Mouse (Mus musculus) ZHBTc4 (cell line): Measurements from ENCODE around the gene Vsir.

ENCODE experiments used
- DNase-seq: peaks from one replicate; pipeline ENCODE4 v3.0.0-alpha.2; 2011; ENCODE audit warnings: low read depth, low spot score

Vsir gene

GRCm38 (mm10) chr10:60346701-60347405 lies at the start of gene Vsir:
TSS of gene Vsir (plus strand) at chr10:60346851.
- DNase-seq = peak; percentile 93

GRCm38 (mm10) chr10:60299636-60300035 lies 47.0 kb upstream of the Vsir start:
- peak; percentile 67 for DNase-seq

DNA sequence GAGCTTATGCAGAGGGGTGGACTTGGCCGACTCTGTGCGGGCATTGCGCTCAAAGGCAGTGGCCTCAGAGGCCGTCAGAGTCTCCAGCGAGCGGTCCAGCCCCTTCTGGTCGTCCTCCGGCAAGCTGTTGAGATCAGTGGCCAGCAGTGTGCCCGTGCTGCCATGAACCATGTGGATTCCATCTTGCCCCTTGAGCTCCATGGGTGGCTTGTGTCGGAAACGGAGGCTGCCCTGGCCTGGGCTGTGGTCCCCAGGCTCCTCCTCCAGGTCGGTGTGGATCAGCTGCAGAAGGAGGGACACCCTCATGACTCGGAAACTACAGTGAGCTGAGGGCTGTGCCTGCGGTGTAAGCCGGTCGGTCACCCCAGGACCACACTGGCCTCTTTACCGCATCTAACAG lies 43.2 kb upstream of the Vsir start:
- no peak for DNase-seq

GRCm38 (mm10) chr10:60304854-60305628 lies 41.6 kb upstream of the Vsir start:
- peak; percentile 89 for DNase-seq

DNA sequence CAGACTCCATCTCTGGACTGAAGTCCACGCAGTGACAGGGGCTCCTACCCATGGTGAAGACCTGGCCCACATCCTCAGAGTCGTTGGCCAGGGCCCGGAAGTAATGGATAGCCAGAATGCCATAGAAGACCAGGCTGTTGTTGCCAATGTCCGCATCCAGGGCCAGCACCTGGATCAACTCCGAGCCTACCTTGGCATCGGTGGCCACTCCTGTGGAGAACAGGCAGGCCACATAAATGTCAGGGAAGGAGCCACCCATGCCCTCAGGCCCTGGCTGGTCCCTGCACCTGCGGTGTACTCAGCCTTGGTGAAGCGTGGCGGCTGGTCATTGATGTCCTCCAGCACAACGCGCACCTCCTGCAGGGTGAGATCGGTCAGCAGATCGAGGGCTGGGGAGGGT lies 36.0 kb upstream of the Vsir start:
- DNase-seq = no peak

- DNase-seq = no peak
These were observed 33.0 kb upstream of the Vsir start for GRCm38 (mm10) chr10:60313606-60314005.

DNA sequence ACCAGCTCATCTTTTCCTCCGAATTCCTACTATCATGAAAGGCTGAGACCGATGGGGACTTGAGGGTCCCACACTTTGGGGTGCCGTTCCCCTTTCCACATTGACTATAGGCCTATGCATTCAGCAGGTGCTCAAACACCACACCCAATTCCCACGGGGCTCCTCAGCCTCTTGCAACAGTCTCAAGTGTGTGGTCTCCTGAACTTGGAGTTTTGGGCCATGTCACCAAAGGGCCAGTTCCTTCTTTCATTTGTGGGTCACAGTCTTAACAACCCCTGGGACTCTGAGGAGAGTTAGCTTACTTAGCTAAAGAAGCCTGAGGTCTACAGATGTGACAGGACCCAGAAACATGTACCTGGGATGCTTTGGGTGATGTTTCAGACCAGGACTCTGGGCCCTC lies 30.5 kb upstream of the Vsir start:
- no peak for DNase-seq

DNA sequence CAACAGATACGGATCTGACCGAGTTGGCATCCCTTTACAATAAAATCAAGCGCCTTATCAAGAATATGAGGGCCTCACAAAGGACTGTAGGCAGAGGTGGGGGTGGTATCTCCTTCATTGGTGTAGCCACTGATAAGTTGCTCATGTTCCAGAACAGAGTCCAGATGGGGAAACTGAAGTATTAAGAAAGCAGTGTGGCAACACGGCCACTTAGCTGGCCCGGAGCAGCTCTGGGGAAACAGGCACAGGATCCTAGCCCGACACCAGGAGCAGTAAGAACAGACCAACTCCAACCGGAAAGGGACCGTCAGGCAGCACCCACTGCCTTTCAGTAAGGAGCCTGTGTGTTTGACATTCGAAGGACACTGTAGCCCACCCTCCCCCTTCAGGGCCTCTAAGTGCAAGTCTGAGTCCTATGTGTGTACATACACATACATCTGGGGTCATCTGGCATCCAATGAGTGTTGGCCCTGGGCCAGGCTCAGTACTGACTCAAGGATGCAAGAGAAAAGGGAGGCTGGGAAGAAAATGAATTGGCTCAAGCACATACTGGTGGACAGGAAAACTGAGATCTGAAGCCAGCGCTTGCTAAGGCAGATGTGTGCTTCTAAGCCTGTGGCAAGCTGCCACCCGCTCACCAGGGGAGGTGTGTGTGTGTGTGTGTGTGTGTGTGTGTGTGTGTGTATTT lies 17.5 kb upstream of the Vsir start:
- no peak for DNase-seq

DNA sequence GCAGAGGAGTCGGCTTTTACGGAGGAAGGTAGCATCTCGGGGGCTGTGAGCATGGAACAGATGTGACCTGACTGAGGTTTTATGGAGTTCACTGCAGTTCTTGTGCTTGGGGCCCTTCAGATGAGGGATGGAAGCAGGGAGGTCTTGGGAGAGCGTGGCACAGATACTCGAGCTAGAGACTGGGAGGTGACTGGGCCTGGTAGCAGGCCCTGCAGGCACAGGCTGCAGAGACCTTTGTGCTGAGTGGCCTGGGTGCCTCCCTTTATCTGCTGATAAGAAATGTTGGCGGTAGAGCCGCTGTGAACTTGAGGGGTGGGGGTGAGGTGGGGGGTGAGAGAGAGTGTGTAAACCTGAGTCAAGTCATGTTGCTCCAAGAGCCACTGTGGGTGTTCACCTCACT lies 12.1 kb upstream of the Vsir start:
- no peak for DNase-seq

- DNase-seq = no peak
These were observed 11.6 kb upstream of the Vsir start for GRCm38 (mm10) chr10:60335021-60335420.

DNA sequence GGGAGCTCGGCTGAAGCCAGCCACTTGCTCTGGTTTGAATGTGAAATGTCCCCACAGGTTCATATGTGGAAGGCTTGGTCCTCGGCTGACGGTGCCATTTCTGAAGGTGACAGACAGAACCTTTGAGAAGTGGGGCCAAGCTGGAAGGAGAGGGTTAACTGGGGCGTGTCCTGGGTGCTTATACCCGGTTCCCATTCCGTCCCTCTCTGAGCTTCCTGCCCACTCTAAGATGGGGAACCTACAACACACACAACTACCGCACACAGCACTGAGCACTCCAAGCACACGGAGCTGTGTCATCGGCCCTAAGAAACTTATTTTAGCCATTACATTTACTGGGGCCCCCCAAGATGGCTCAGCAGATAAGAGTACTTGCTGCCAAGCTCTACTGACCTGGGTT lies 5.1 kb upstream of the Vsir start:
- no peak for DNase-seq

DNA sequence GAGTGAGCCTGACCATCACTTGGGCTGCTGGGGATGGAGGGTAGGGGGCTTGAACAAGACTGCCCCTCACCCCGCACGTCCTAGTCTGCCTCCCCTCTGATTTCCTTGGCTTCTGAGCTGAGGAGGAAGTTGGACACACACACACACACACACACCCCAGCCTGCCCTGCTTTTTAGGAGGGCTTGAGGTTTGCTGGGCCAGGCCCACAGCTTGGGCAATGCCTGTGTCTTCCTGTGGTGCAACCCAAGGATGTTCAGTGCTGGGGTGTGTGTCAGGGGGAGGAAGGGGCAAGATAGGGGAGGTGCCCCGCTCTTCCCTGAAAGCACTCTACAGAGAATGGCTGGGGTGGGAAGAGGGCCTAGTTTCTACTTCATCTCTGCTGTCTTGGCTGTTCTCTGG lies 2.5 kb upstream of the Vsir start:
- DNase-seq = no peak

- DNase-seq = no peak
These were observed 595 bp upstream of the Vsir start for GRCm38 (mm10) chr10:60346056-60346455.

DNA sequence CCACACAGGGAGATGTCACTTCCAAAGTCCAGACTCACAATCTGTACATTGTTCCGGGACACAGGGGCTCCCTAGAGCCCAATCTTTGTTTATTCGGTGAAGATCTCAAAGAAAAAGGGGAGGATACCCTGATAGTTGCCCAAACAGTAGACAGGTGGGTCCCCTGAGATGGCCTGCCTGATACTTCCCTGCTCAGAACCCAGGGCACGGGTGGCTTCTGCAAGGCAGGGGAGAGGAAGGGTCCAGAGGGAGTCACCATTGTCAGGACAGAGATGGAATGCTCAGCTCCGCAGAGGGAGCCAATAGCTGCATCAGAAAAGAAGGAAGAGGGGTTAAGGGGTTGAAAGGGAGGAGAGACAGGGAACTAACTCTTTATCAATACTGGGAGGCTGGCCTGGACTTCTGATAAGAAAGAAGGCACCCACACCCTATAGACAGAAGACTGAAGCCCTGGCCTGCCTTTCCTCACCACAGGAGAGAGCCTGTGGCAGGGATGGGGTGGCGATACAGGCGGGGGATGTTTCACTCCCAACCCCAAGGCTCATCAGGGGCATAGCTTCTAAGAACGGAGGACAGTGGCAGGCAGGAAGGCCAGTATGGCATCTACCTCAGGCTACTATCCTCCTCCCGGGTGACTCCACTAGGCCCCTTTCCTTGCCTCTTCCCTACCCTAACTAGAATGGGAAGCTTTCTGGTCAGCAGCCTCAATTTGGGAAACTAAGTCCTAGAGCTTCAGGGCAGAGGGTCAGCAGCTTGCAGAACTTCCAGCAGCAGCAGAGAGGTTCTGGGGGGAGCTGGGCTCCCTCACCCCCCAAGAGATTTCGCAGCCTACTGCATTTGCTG lies 1.3 kb downstream of the Vsir start:
- DNase-seq = no peak

DNA sequence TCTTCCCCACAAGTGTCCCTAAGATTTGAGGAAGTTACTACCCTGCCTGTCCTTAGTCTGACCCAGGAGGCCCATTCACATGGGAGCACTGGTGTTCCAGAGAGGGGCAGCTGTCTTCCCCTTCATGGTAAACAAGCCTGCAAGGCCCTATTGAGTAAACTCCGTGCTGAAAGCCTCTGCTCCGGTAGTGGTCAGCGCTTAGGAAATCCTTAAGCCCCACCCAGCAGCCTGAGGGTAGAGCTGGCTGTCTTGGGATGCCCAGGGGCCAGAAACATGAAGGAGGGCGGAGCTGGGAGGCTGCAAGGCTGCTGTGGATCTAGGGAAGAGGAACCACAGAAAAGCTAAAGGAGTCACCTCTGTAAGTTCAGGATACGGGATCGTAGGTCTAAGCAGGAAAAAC lies 2.4 kb downstream of the Vsir start:
- peak; percentile 39 for DNase-seq

- no peak for DNase-seq
These were observed 3.0 kb downstream of the Vsir start for GRCm38 (mm10) chr10:60349644-60350043.

- DNase-seq = no peak
These were observed 3.6 kb downstream of the Vsir start for GRCm38 (mm10) chr10:60350077-60350804.

- DNase-seq = peak; percentile 63
These were observed 4.1 kb downstream of the Vsir start for GRCm38 (mm10) chr10:60350805-60351167.

GRCm38 (mm10) chr10:60351248-60351647 lies 4.6 kb downstream of the Vsir start:
- no peak for DNase-seq

- DNase-seq = peak; percentile 75
These were observed 5.3 kb downstream of the Vsir start for GRCm38 (mm10) chr10:60351761-60352455.
